Mouse (Mus musculus): Measurements from ENCODE around the gene Kdm5c.

DNA sequence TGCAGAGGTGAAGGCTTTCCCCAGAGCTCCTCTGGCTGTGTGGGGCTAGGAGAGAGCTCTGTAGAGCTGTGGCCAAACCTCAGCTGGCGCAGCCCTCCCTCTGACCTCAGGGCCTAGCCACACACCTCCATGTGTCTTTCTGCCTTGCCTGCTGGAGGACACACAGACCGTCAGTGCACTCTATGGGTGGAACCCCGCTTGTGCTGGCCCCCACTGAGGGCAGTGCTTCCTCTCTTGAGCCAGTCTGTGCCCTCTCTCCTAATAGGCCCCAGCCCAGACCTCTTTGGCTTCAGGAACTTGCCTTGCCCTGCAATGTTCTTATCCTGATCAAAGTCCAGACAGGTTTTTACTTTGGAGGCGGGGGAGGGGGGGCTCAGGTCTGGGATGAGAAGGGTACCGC lies 8.5 kb upstream of the Kdm5c start:
- no peak for TF ChIP-seq CTCF (IDR thresholded peaks at IDR 0.05; ENCODE audit: low read depth, low read length)
- TF ChIP-seq POLR2A (IDR thresholded peaks at IDR 0.05; ENCODE audit: insufficient read depth, low read length) = no peak
- TF ChIP-seq EP300 (IDR thresholded peaks at IDR 0.05; ENCODE audit: insufficient read depth, low read depth, low read length) = no peak
